Mouse (Mus musculus) embryo, embryonic 9.5 days (tissue): ENCODE data around the gene Get4.

Experiments
- DNase-seq: peaks from one replicate; pipeline ENCODE4 v3.0.0-alpha.2; 2017; ENCODE audit errors: extremely low spot score

The Get4 gene

GRCm38 (mm10) chr5:139317751-139318504, 65.8 kb downstream of the Get4 start:
- no peak for DNase-seq
